Mouse (Mus musculus) megakaryocyte-erythroid progenitor cell, adult 5-6 weeks (primary cell): ENCODE results near the gene Mip. TPM values are rescaled to one million over a fixed set of nuclear protein-coding genes. Genes with fewer than 3 reads are reported as not detected.
"Not testable (repeated sequence)": the region's sequence is repeated elsewhere in the genome, so short reads cannot be mapped to it uniquely, and the experiment has no call there.

Experiments used
- ATAC-seq: replicated peaks from 2 replicates; pipeline ENCODE4 v1.8.0; 2016; ENCODE audit warnings: mild to moderate bottlenecking, inconsistent platforms; ENCODE audit not compliant: severe bottlenecking, poor library complexity, low FRiP score, low TSS enrichment
- total RNA-seq, 2 experiments: library from RNA; stranded (forward) in 1 of 2; stranded (reverse) in 1 of 2; fragments of 200-1000, 215-1000 nt in 1 of 2; fragments of >200 nt in 1 of 2; fragmentation: Nextera tagmentation in 1 of 2; gene quantifications; 2 replicates each; pipeline ENCODE4 v1.2.3; 2014 to 2017

Gene Mip
- total RNA-seq, 2 experiments from 2014 or later = 0.74 to 1.6 TPM

DNA sequence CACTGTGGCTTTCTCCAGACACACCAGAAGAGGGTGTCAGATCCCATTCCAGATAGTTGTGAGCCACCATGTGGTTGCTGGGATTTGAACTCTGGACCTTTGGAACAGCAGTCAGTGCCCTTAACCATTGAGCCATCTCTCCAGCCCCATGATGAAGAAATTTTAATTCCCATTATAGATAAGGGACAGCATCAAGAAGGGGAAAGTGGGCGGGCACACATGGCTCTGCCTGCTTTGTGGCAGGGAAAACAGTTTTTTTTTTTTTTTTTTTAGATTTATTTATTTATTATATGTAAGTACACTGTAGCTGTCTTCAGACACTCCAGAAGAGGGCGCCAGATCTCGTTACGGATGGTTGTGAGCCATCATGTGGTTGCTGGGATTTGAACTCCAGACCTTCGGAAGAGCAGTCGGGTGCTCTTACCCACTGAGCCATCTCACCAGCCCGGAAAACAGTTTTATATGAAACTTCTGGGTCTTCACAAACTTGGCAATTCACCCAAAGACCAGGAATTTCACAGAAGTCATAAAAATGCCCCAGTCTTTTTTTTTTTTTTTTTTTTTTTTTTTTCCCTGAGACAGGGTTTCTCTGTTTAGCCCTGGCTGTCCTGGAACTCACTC is 47.3 kb downstream of the Mip start:
- ATAC-seq = not testable (repeated sequence)

DNA sequence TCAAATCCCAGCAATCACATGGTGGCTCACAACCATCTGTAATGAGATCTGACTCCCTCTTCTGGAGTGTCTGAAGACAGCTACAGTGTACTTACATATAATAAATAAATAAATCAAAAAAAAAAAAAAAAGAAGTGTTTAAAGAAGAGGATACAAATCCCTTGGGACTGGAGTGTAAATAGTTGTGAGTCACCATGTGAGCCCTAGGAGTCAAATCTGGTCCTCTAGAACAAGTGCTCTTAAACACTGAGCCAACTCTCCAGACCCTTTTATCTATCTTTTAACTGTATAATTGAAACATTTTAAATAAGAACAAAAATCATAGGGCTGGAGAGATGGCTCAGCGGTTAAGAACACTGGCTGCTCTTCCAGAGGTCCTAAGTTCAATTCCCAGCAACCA is 49.7 kb downstream of the Mip start:
- not testable (repeated sequence) for ATAC-seq

DNA sequence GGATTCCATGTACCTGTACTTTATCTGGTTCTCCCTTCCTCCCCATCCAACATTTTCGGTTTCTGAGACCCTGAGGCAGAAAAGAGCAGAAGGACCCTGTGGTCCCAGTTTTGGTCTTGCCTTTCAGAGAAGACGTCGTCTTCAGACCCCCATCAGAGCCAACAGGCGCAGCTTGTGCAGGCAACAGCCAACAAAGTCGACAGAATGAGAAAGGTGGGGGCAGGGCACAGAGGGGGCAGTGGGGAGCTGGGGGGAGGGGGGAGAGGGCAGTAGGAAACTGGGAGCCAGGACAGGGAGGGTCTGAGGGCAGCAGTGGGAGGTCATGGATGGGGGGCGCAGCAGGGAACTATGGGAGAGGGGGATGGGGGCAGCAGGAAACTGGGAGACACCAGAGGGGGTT is 52.5 kb downstream of the Mip start:
- no peak for ATAC-seq

DNA sequence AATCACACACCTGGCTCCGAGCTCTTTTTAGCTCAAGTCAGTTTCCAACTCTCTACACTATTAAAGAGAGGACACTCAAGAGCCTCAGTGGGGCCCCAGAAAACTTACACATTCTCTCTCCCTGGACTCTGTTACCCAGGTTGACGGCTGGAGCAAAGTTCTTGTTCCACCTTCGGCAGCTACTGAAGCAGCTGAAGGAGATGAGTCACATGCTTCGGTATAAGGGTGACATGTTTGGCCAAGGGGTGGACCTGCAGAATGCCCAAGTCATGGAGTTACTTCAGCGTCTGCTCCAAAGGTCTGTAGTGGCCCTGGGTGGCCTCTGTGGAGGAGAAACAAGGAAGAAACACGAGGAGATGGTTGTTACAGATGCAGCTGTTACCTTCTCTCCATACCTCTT is 55.3 kb downstream of the Mip start:
- ATAC-seq = no peak

Other genes starting within 250 kb of the Mip start
- gene Hsd17b6, start 218.2 kb upstream of the Mip start, total RNA-seq (2014; fragmentation: Nextera tagmentation) = 0.55 TPM in 1 of 2 replicates, not detected in the other
- not detected in 2 replicates for gene Hsd17b6, start 218.2 kb upstream of the Mip start, total RNA-seq (2017)
- gene Prim1, start 210.7 kb upstream of the Mip start, total RNA-seq (2014; fragmentation: Nextera tagmentation) = 99.7 and 123 TPM in 2 replicates
- 134 and 143 TPM in 2 replicates for gene Prim1, start 210.7 kb upstream of the Mip start, total RNA-seq (2017)
- 1,531 and 1,673 TPM in 2 replicates for gene Naca, start 190.3 kb upstream of the Mip start, total RNA-seq (2014; fragmentation: Nextera tagmentation)
- gene Naca, start 190.3 kb upstream of the Mip start, total RNA-seq (2017) = 2,722 and 3,167 TPM in 2 replicates
- 210 and 260 TPM in 2 replicates for gene Ptges3, start 166.9 kb upstream of the Mip start, total RNA-seq (2014; fragmentation: Nextera tagmentation)
- 377 and 378 TPM in 2 replicates for gene Ptges3, start 166.9 kb upstream of the Mip start, total RNA-seq (2017)
- 2,207 and 2,550 TPM in 2 replicates for gene Atp5b, start 142.6 kb upstream of the Mip start, total RNA-seq (2014; fragmentation: Nextera tagmentation)
- 3,084 and 3,964 TPM in 2 replicates for gene Atp5b, start 142.6 kb upstream of the Mip start, total RNA-seq (2017)
- gene Baz2a, start 134.3 kb upstream of the Mip start, total RNA-seq (2014; fragmentation: Nextera tagmentation) = 43.8 and 44.6 TPM in 2 replicates
- 12.4 and 14.3 TPM in 2 replicates for gene Baz2a, start 134.3 kb upstream of the Mip start, total RNA-seq (2017)
- gene Rbms2, start 45.5 kb upstream of the Mip start, total RNA-seq (2014; fragmentation: Nextera tagmentation) = 25.2 and 31.5 TPM in 2 replicates
- gene Rbms2, start 45.5 kb upstream of the Mip start, total RNA-seq (2017) = 9.1 and 10.9 TPM in 2 replicates
- gene Gls2, start 31.4 kb upstream of the Mip start, total RNA-seq (2014; fragmentation: Nextera tagmentation) = 8.8 and 15.0 TPM in 2 replicates
- gene Gls2, start 31.4 kb upstream of the Mip start, total RNA-seq (2017) = 9.1 and 16.7 TPM in 2 replicates
- gene Spryd4, start 14.0 kb upstream of the Mip start, total RNA-seq (2014; fragmentation: Nextera tagmentation) = 37.3 and 44.4 TPM in 2 replicates
- 31.2 and 39.7 TPM in 2 replicates for gene Spryd4, start 14.0 kb upstream of the Mip start, total RNA-seq (2017)
- 104 and 125 TPM in 2 replicates for gene Timeless, start 6.2 kb downstream of the Mip start, total RNA-seq (2014; fragmentation: Nextera tagmentation)
- gene Timeless, start 6.2 kb downstream of the Mip start, total RNA-seq (2017) = 105 and 128 TPM in 2 replicates
- 1.3 and 1.7 TPM in 2 replicates for gene Apon, start 28.3 kb downstream of the Mip start, total RNA-seq (2014; fragmentation: Nextera tagmentation)
- not detected in 2 replicates for gene Apon, start 28.3 kb downstream of the Mip start, total RNA-seq (2017)
- not detected in 2 replicates for gene Apof, start 42.8 kb downstream of the Mip start, total RNA-seq (2014; fragmentation: Nextera tagmentation)
- not detected in 2 replicates for gene Apof, start 42.8 kb downstream of the Mip start, total RNA-seq (2017)
- gene Stat2, start 44.7 kb downstream of the Mip start, total RNA-seq (2014; fragmentation: Nextera tagmentation) = 24.3 and 35.7 TPM in 2 replicates
- gene Stat2, start 44.7 kb downstream of the Mip start, total RNA-seq (2017) = 8.1 and 9.0 TPM in 2 replicates
- gene Il23a, start 72.9 kb downstream of the Mip start, total RNA-seq (2014; fragmentation: Nextera tagmentation) = not detected in 2 replicates
- gene Il23a, start 72.9 kb downstream of the Mip start, total RNA-seq (2017) = not detected in 2 replicates
- 37.0 and 40.7 TPM in 2 replicates for gene Pan2, start 77.5 kb downstream of the Mip start, total RNA-seq (2014; fragmentation: Nextera tagmentation)
- 14.2 and 18.0 TPM in 2 replicates for gene Pan2, start 77.5 kb downstream of the Mip start, total RNA-seq (2017)
- gene Cnpy2, start 96.6 kb downstream of the Mip start, total RNA-seq (2014; fragmentation: Nextera tagmentation) = 62.8 and 95.5 TPM in 2 replicates
- gene Cnpy2, start 96.6 kb downstream of the Mip start, total RNA-seq (2017) = 86.0 and 87.5 TPM in 2 replicates
- 226 and 251 TPM in 2 replicates for gene Cs, start 111.9 kb downstream of the Mip start, total RNA-seq (2014; fragmentation: Nextera tagmentation)
- 113 and 182 TPM in 2 replicates for gene Cs, start 111.9 kb downstream of the Mip start, total RNA-seq (2017)
- gene Coq10a, start 143.2 kb downstream of the Mip start, total RNA-seq (2014; fragmentation: Nextera tagmentation) = 12.9 and 16.8 TPM in 2 replicates
- 8.8 and 10.9 TPM in 2 replicates for gene Coq10a, start 143.2 kb downstream of the Mip start, total RNA-seq (2017)
- gene Ankrd52, start 151.3 kb downstream of the Mip start, total RNA-seq (2014; fragmentation: Nextera tagmentation) = 62.2 and 68.5 TPM in 2 replicates
- 8.3 and 11.7 TPM in 2 replicates for gene Ankrd52, start 151.3 kb downstream of the Mip start, total RNA-seq (2017)
- gene Slc39a5, start 175.4 kb downstream of the Mip start, total RNA-seq (2014; fragmentation: Nextera tagmentation) = not detected in 2 replicates
- not detected in 2 replicates for gene Slc39a5, start 175.4 kb downstream of the Mip start, total RNA-seq (2017)
- 63.0 and 130 TPM in 2 replicates for gene Nabp2, start 185.7 kb downstream of the Mip start, total RNA-seq (2014; fragmentation: Nextera tagmentation)
- 54.4 and 98.8 TPM in 2 replicates for gene Nabp2, start 185.7 kb downstream of the Mip start, total RNA-seq (2017)
- 20.9 and 21.6 TPM in 2 replicates for gene Rnf41, start 185.8 kb downstream of the Mip start, total RNA-seq (2014; fragmentation: Nextera tagmentation)
- gene Rnf41, start 185.8 kb downstream of the Mip start, total RNA-seq (2017) = 8.8 and 12.9 TPM in 2 replicates
- 98.5 and 119 TPM in 2 replicates for gene Smarcc2, start 233.4 kb downstream of the Mip start, total RNA-seq (2014; fragmentation: Nextera tagmentation)
- 62.9 and 73.3 TPM in 2 replicates for gene Smarcc2, start 233.4 kb downstream of the Mip start, total RNA-seq (2017)